ENCODE assay signal across 9 mouse cellular contexts in the genomic region with DNA sequence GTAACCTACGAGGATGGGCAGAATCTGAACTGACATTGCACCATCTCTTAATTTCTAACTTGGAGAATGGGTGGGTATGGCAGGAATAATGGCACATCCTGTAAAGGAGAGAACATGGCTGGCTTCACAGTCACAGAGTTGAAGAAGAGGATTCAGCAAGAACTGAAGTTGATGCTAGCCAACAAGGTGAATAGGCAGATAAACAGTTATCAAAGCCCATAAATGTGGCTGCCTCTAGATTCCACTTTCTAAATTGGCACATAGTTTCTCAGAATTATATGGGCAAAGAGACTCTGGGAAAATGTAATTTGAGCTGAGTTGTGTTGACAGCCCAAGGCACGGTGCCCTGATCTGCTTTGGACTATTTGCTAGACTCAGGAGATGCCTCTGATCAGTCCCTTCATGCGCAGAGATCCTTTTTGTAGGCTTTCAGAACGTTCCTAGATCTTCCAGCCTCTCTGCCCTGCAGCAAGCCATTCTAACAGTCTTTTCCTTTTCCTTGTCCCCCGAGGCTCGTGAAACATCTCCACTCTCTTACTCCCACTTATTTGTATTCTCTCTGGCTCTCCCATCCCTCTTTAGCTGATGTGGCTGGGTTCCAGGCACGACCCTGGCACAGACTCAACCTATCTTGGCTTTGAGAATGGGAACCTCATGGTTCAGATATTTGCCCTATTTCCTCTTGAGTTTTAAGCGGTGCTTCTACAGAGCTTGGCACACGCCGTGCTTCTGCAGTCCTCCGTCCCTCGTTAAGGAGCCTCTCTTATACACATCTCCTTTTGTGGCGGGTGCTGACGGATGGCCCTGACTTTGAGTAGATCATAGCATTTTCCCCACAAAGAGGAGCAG.
A peak's percentile ranks its signal among the peaks of the same experiment; 100 is the strongest.
DNase-seq lines count a peak whose midpoint lies in the region; ATAC-seq and TF ChIP-seq lines count a peak whose summit lies in the region.
"Had no signal": no experiment of that assay in that cellular context is flagged by ENCODE, and none has a peak within 500 bp of the region (broad histone marks: within the 10 kb centered on the region; RNA-seq: fewer than 3 reads in every experiment).

No protein-coding gene starts in this region.

- no peak for TF ChIP-seq EP300 in heart, adult 2 months (IDR thresholded peaks at IDR 0.05; ENCODE audit: insufficient read depth, low read depth, low read length)

- H3K27me3 ChIP-seq in heart, embryonic 11.5 days (ENCODE audit: control insufficient read depth, insufficient read depth, low read length) = no peaks in the 10 kb centered on the region
- peaks cover 2% of the 10 kb centered on the region; the same call in 1 of the 2 replicates for H3K27me3 ChIP-seq in heart, adult 2 months (ENCODE audit: control insufficient read depth, insufficient read depth, low read length)
- H3K27me3 ChIP-seq: megakaryocyte, embryonic 14.5 days had no signal

- H3K79me2 ChIP-seq in heart, adult 2 months (replicated peaks; ENCODE audit: control insufficient read depth, insufficient read depth, low read length) = no peaks in the 10 kb centered on the region

- H3K9ac ChIP-seq in heart, embryonic 11.5 days (ENCODE audit: low read depth, low read length) = no peak overlapping the region
- no peak overlapping the region for H3K9ac ChIP-seq in heart, adult 2 months (ENCODE audit: low read depth, low read length)

- no peaks in the 10 kb centered on the region for H3K9me3 ChIP-seq in heart, embryonic 11.5 days (replicated peaks; ENCODE audit: control insufficient read depth, low read length)
- H3K9me3 ChIP-seq: megakaryocyte, embryonic 14.5 days had no signal

- H3K4me2 ChIP-seq in heart, embryonic 11.5 days = no peak overlapping the region

- TF ChIP-seq POLR2A in heart, adult 2 months (IDR thresholded peaks at IDR 0.05; ENCODE audit: insufficient read depth, low read depth, low read length) = no peak

- intact Hi-C loops in heart, adult 2 months (cut with DNase I) = no loop called here

- 52% methylated on average over 14 of the region's 14 CpGs for WGBS in heart, embryonic 11.5 days (ENCODE audit: insufficient replicate concordance)
- WGBS in heart, adult 2 months = 28% methylated on average over 14 of the region's 14 CpGs

- DNase-seq in heart, adult 11 months = peak; percentile 89
- DNase-seq in cerebellum, postnatal 36 days = peak; percentile 84 to 90
- DNase-seq in heart, adult 2 months = peak; percentile 46
- peak; percentile 69 to 70 for DNase-seq in kidney, postnatal 4 days
- peak; percentile 65 for DNase-seq in lung, postnatal 10 days
- peak; percentile 47 for DNase-seq in telencephalon, adult 2 months (ENCODE audit: low read depth, low spot score)
- no peak for DNase-seq in c-Kit-positive CD71-positive TER-119-positive erythroid progenitor cells, embryonic 14.5 days (ENCODE audit: low spot score)

- no peaks in the 10 kb centered on the region for H3K36me3 ChIP-seq in heart, embryonic 11.5 days (ENCODE audit: control insufficient read depth, insufficient read depth, low read length)
- H3K36me3 ChIP-seq in heart, adult 2 months (ENCODE audit: control insufficient read depth, insufficient read depth, low read length) = no peaks in the 10 kb centered on the region

- H3K27ac ChIP-seq in heart, embryonic 11.5 days (ENCODE audit: low read depth, low read length) = no peak overlapping the region
- H3K27ac ChIP-seq in heart, adult 2 months = no peak overlapping the region

- ATAC-seq in heart, embryonic 11.5 days (replicated peaks; ENCODE audit: insufficient number of reproducible peaks, low FRiP score, low TSS enrichment) = no peak

- no peaks in the 10 kb centered on the region for H3K4me1 ChIP-seq in heart, embryonic 11.5 days (ENCODE audit: control insufficient read depth, insufficient read depth, low read length)
- 0 out of 2 replicates have a peak, but pooled peaks cover 2% of the 10 kb centered on the region for H3K4me1 ChIP-seq in heart, adult 2 months (ENCODE audit: control insufficient read depth, insufficient read depth, low read length)
- H3K4me1 ChIP-seq: megakaryocyte, embryonic 14.5 days had no signal

- TF ChIP-seq CTCF in heart, adult 2 months (IDR thresholded peaks at IDR 0.05) = no peak

- no peak overlapping the region for H3K4me3 ChIP-seq in heart, embryonic 11.5 days (ENCODE audit: low read depth, low read length)
- no peak overlapping the region; the same call in 1 of the 2 replicates for H3K4me3 ChIP-seq in heart, adult 2 months
- H3K4me3 ChIP-seq: megakaryocyte, embryonic 14.5 days had no signal
